Mouse (Mus musculus): ENCODE data around the gene Hspb7. TPM values are rescaled to one million over a fixed set of nuclear protein-coding genes. Genes with fewer than 3 reads are reported as not detected.

The Hspb7 gene
- polyA plus RNA-seq, 1 experiment = not detected

- TF ChIP-seq GATA1 (IDR thresholded peaks at IDR 0.05; ENCODE audit: low read length) (no peak), TAL1 (IDR thresholded peaks at IDR 0.05; ENCODE audit: low read length) (no peak)
- no peak overlapping the region for H3K4me3 ChIP-seq (replicated peaks)
Measured at GRCm38 (mm10) chr4:141411430-141411992, 9.1 kb upstream of the Hspb7 start.

DNA sequence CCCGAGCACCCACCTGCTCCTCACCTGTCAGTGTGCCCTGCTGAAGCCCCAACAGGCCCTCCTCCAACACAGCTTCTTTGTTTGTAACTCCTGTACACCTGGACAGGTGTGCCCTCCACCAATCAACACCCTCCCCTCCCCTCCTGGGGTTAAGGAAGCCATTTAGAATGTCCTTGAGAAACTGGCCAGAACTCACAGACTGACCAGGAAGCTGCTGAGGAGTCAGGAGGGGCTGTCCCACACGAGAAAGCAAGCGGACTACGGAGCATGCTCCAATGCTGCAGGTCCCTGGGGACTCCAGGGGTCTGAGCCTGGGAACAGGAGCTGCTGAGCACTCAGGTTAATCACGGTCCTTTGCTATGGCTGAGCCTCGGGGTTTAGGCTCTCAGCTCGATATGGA, 4.7 kb upstream of the Hspb7 start, which contains the start of gene Clcnkb:
Gene Clcnkb (minus strand): TSS at position 91 of the 400 bp plus-strand sequence.
- TF ChIP-seq GATA1 (IDR thresholded peaks at IDR 0.05; ENCODE audit: low read length) (no peak), TAL1 (IDR thresholded peaks at IDR 0.05; ENCODE audit: low read length) (no peak)
- H3K27me3 ChIP-seq (ENCODE audit: control insufficient read depth) = peaks cover 4% of the 10 kb centered on the region; the same call in 1 of the 2 replicates
- no peaks in the 10 kb centered on the region for H3K4me1 ChIP-seq (ENCODE audit: control insufficient read depth)
- H3K4me3 ChIP-seq (replicated peaks) = no peak within 1 kb of the TSS
- no peaks in the 10 kb centered on the region for H3K36me3 ChIP-seq (ENCODE audit: control insufficient read depth)
- H3K9me3 ChIP-seq (ENCODE audit: control insufficient read depth, low read length) = peaks cover 2% of the 10 kb centered on the region; the same call in 1 of the 2 replicates

More at GRCm38 (mm10) chr4:141411430-141411992, 9.1 kb upstream of the Hspb7 start:
- H3K4me1 ChIP-seq (ENCODE audit: control insufficient read depth) = no peaks in the 10 kb centered on the region
- peaks cover 4% of the 10 kb centered on the region; the same call in 1 of the 2 replicates for H3K27me3 ChIP-seq (ENCODE audit: control insufficient read depth)
- H3K9me3 ChIP-seq (ENCODE audit: control insufficient read depth, low read length) = peaks cover 2% of the 10 kb centered on the region; the same call in 1 of the 2 replicates
- no peaks in the 10 kb centered on the region for H3K36me3 ChIP-seq (ENCODE audit: control insufficient read depth)

- Histone ChIP-seq H3K9me3 (ENCODE audit: control insufficient read depth, low read length) (no peaks in the 10 kb centered on the region), H3K4me3 (replicated peaks) (no peak overlapping the region), H3K36me3 (ENCODE audit: control insufficient read depth) (no peaks in the 10 kb centered on the region), H3K4me1 (ENCODE audit: control insufficient read depth) (no peaks in the 10 kb centered on the region), H3K27me3 (ENCODE audit: control insufficient read depth) (no peaks in the 10 kb centered on the region)
- TF ChIP-seq TAL1 (IDR thresholded peaks at IDR 0.05; ENCODE audit: low read length) (no peak), GATA1 (IDR thresholded peaks at IDR 0.05; ENCODE audit: low read length) (no peak)
Measured at GRCm38 (mm10) chr4:141419398-141420191, 984 bp upstream of the Hspb7 start.

GRCm38 (mm10) chr4:141420886-141421285, 307 bp downstream of the Hspb7 start:
- Histone ChIP-seq H3K4me1 (ENCODE audit: control insufficient read depth) (no peaks in the 10 kb centered on the region), H3K9me3 (ENCODE audit: control insufficient read depth, low read length) (no peaks in the 10 kb centered on the region), H3K4me3 (replicated peaks) (no peak overlapping the region), H3K27me3 (ENCODE audit: control insufficient read depth) (peaks cover 4% of the 10 kb centered on the region), H3K36me3 (ENCODE audit: control insufficient read depth) (no peaks in the 10 kb centered on the region)
- TF ChIP-seq GATA1 (IDR thresholded peaks at IDR 0.05; ENCODE audit: low read length) (no peak), TAL1 (IDR thresholded peaks at IDR 0.05; ENCODE audit: low read length) (no peak)

- Histone ChIP-seq H3K36me3 (ENCODE audit: control insufficient read depth) (no peaks in the 10 kb centered on the region), H3K4me1 (ENCODE audit: control insufficient read depth) (no peaks in the 10 kb centered on the region), H3K4me3 (replicated peaks) (no peak overlapping the region), H3K9me3 (ENCODE audit: control insufficient read depth, low read length) (no peaks in the 10 kb centered on the region), H3K27me3 (ENCODE audit: control insufficient read depth) (peaks cover 5% of the 10 kb centered on the region)
- TF ChIP-seq GATA1 (IDR thresholded peaks at IDR 0.05; ENCODE audit: low read length) (no peak), TAL1 (IDR thresholded peaks at IDR 0.05; ENCODE audit: low read length) (no peak)
Measured at GRCm38 (mm10) chr4:141421423-141421822, 844 bp downstream of the Hspb7 start.

- TF ChIP-seq GATA1 (IDR thresholded peaks at IDR 0.05; ENCODE audit: low read length) (no peak), TAL1 (IDR thresholded peaks at IDR 0.05; ENCODE audit: low read length) (no peak)
- no peaks in the 10 kb centered on the region for H3K9me3 ChIP-seq (ENCODE audit: control insufficient read depth, low read length)
- H3K4me1 ChIP-seq (ENCODE audit: control insufficient read depth) = no peaks in the 10 kb centered on the region
- no peak overlapping the region for H3K4me3 ChIP-seq (replicated peaks)
- no peaks in the 10 kb centered on the region for H3K36me3 ChIP-seq (ENCODE audit: control insufficient read depth)
- peaks cover 7% of the 10 kb centered on the region for H3K27me3 ChIP-seq (ENCODE audit: control insufficient read depth)
Measured at GRCm38 (mm10) chr4:141422841-141423240, 2.3 kb downstream of the Hspb7 start.

DNA sequence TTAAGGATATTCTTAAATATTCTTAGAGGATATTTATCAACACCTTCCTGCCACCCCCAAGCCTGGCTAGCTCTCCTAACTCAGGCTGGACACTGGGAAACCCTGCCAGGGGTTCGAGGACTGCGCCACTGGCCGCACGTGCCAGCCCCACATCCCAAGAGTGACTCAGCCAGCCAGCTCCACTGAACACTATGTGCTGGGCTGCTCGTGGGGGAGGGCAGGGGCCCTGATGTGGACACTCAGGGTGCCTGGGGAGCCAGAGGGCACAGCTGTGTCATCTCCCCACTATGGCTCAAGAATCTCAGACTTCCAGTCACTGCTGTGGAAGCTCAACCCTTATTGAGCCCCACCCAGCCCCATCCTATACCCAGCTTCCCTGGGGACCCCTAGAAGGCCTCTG, 2.7 kb downstream of the Hspb7 start:
- H3K27me3 ChIP-seq (ENCODE audit: control insufficient read depth) = peaks cover 7% of the 10 kb centered on the region
- no peaks in the 10 kb centered on the region for H3K36me3 ChIP-seq (ENCODE audit: control insufficient read depth)
- TF ChIP-seq GATA1 (IDR thresholded peaks at IDR 0.05; ENCODE audit: low read length) = no peak
- no peak for TF ChIP-seq TAL1 (IDR thresholded peaks at IDR 0.05; ENCODE audit: low read length)
- H3K4me1 ChIP-seq (ENCODE audit: control insufficient read depth) = no peaks in the 10 kb centered on the region
- no peak overlapping the region for H3K4me3 ChIP-seq (replicated peaks)
- no peaks in the 10 kb centered on the region for H3K9me3 ChIP-seq (ENCODE audit: control insufficient read depth, low read length)

DNA sequence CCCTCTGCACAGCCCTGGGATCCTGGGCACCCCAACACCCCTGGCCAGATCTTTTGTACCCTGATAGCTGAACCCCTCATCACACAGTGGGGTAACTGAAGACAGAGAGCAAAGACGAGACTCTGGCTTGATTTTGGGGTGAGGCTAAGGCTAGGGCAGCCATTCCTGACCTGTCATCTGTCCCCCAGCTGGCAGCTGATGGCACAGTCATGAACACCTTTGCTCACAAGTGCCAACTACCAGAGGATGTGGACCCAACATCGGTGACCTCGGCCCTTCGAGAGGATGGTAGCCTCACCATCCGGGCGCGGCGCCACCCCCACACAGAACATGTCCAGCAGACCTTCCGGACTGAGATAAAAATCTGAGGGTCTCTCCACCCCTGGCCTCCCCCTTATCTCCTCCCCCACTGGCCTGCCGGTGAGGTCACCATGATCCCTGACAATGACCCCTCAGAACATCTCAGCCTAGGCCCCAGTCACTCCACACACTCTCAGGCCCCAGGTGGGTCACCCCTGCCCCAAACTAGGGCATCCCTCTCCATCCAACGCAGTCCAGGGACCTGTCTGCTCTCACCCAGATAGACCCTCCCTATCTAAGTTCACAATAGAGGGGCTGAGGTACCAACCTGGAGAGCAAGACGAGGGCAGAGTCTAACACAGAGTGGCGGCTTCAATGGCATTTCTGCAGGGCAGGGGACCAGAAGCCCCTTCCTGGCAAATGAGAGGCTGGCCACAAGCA, 3.3 kb downstream of the Hspb7 start:
- no peaks in the 10 kb centered on the region for H3K9me3 ChIP-seq (ENCODE audit: control insufficient read depth, low read length)
- H3K36me3 ChIP-seq (ENCODE audit: control insufficient read depth) = no peaks in the 10 kb centered on the region
- H3K4me3 ChIP-seq (replicated peaks) = no peak overlapping the region
- TF ChIP-seq GATA1 (IDR thresholded peaks at IDR 0.05; ENCODE audit: low read length) (no peak), TAL1 (IDR thresholded peaks at IDR 0.05; ENCODE audit: low read length) (no peak)
- no peaks in the 10 kb centered on the region for H3K4me1 ChIP-seq (ENCODE audit: control insufficient read depth)
- H3K27me3 ChIP-seq (ENCODE audit: control insufficient read depth) = peaks cover 7% of the 10 kb centered on the region

All from erythroblast, embryonic 14.5 days (primary cell).